Mouse (Mus musculus): ENCODE results near the gene Nfix. TPM values are rescaled to one million over a fixed set of nuclear protein-coding genes. Genes with fewer than 3 reads are reported as not detected.

Nfix gene
- total and polyA plus RNA-seq, 2 experiments from 2014 or later: 53.7 to 62.5 TPM

DNA sequence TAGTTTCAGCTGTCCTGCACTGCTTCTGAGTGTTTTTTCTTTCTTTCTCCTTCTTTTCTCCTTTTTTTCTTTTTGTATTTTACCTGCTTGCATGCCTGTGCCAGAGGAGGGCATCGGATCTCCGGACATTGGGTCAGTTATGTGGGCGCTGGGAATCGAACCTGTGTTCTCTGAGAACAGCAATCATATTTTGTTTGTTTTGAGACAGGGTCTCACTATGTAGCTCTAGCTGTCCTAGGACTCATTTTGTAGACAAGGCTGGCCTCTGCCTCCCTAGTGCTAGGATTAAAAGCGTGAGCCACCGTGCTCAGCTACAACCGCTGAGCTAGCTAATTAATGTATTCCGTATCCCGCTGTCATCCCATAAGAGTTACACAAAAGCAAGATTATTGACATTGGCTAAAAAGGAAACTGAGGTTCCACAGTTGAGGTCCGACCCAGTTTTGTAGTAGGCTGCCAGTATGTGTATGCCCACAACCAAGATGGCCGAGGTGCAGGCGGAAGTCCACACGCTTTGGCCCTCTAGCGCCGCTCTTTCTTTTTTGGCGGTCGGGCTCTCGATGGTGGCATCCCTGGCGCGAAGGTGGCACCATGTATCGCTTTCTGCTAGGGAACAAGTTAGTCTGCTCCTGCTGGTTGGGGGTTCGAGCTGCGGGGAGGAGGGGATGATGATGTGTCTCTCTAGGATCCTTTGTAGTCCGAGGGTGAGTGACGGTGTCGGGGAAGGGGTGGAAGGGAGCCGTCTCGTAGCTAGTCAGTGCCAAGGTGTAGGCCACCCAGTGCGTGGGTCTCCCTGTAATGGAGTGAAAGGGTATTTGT, 135.4 kb downstream of the Nfix start:
- Histone ChIP-seq H3K4me1 (ENCODE audit: insufficient read depth, low read length) (peaks cover 4% of the 10 kb centered on the region; the same call in 1 of the 2 replicates), H3K9ac (replicated peaks; ENCODE audit: low read length, poor library complexity, severe bottlenecking) (peak overlapping the region; percentile 70), H3K4me3 (ENCODE audit: low read depth, low read length) (peak overlapping the region; percentile 58), H3K9me3 (ENCODE audit: low read length) (no peaks in the 10 kb centered on the region), H3K27ac (ENCODE audit: low read depth, low read length) (peak overlapping the region; percentile 86), H3K27me3 (ENCODE audit: insufficient read depth, low read length) (0 out of 2 replicates have a peak, but pooled peaks cover 1% of the 10 kb centered on the region), H3K36me3 (ENCODE audit: insufficient read depth, low read length) (peaks cover 8% of the 10 kb centered on the region; the same call in 1 of the 2 replicates), H3K4me2 (ENCODE audit: low read depth, low read length, poor library complexity, severe bottlenecking) (peak overlapping the region; percentile 73)
- peak; percentile 91 for DNase-seq (ENCODE audit: low spot score)
- peak; percentile 76 for ATAC-seq (ENCODE audit: low FRiP score)
- TF ChIP-seq CTCF (IDR thresholded peaks at IDR 0.05): peak; percentile 72
- under 1% methylated on average over 29 of the region's 29 CpGs for WGBS

DNA sequence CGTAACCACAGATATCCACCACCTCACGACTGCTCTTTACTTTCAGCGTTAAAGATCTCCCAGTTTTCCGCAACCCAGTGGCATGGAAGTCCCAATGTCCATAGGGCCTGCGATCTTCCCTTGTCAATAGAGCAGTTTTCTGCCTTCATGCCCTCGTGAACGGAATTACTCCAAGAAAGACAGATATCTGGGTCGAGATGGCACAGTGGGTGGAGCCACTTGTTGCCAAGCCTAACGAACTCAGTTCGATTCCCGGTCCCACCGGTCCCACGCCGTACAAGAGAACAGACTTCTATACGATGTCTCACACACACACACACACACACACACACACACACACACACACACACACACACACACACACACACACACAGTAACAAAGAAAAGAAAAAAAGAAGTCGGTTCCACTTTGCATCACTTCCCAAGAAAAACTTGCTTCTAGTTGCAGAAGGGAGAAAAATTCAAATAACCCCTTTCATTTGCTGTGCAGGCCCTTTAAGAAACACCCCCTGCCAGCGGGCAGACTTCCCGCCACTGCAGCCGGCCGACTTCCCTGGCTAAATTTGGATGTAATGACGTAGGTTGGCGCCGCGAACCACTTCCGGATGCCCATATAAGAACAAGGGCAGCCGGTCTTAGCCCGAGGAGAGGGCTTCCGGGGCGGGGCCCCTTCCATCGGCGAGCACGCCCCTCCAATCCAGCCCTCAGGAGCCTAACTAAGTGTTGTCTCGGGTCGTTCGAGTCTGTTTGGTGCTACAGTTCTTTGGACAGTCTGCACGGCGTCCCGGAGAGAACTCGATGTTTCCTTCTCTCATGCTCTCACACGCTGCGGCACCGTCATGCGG, 136.4 kb downstream of the Nfix start:
- no peak for TF ChIP-seq CTCF (IDR thresholded peaks at IDR 0.05)
- WGBS: 3% methylated on average over 43 of the region's 43 CpGs
- DNase-seq (ENCODE audit: low spot score): peak; percentile 98
- peak overlapping the region; percentile 70 for H3K9ac ChIP-seq (replicated peaks; ENCODE audit: low read length, poor library complexity, severe bottlenecking)
- peak overlapping the region; percentile 58 for H3K4me3 ChIP-seq (ENCODE audit: low read depth, low read length)
- peaks cover 4% of the 10 kb centered on the region; the same call in 1 of the 2 replicates for H3K4me1 ChIP-seq (ENCODE audit: insufficient read depth, low read length)
- H3K36me3 ChIP-seq (ENCODE audit: insufficient read depth, low read length): peaks cover 8% of the 10 kb centered on the region; the same call in 1 of the 2 replicates
- peak overlapping the region; percentile 86 for H3K27ac ChIP-seq (ENCODE audit: low read depth, low read length)
- H3K27me3 ChIP-seq (ENCODE audit: insufficient read depth, low read length): 0 out of 2 replicates have a peak, but pooled peaks cover 3% of the 10 kb centered on the region
- ATAC-seq (ENCODE audit: low FRiP score): peak; percentile 79
- no peaks in the 10 kb centered on the region for H3K9me3 ChIP-seq (ENCODE audit: low read length)
- peak overlapping the region; percentile 73 for H3K4me2 ChIP-seq (ENCODE audit: low read depth, low read length, poor library complexity, severe bottlenecking)

DNA sequence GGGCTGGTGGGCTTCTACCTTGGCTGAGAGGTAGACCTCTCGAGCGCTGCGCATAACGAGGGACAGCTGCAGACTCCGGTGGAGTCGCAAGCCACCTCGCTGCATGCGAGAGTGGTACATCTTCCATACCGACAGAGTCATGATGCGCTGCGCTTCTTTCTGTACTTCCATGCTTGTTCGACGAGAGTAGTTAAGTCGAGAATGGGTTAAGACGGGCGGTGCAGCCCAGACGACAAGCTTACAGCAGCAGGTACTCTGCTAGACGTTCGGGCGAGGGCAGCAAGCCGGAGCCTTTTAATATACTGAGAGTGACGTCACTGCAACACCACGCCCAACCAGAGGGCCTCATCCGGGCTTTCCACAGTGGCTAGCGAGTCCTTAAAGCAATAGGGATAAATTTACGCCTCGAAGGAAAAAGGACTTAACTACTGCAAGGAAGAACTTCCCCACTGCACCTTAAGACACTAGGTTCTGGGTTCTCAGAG, 137.5 kb downstream of the Nfix start, which contains the start of gene Ier2:
Ier2 (minus strand) TSS at position 272 of the 485 bp plus-strand sequence.
- no peaks in the 10 kb centered on the region for H3K9me3 ChIP-seq (ENCODE audit: low read length)
- H3K27ac ChIP-seq (ENCODE audit: low read depth, low read length): peak within 1 kb of the TSS; percentile 67
- DNase-seq (ENCODE audit: low spot score): peak; percentile 97
- ATAC-seq (ENCODE audit: low FRiP score): peak; percentile 65
- H3K4me2 ChIP-seq (ENCODE audit: low read depth, low read length, poor library complexity, severe bottlenecking): peak within 1 kb of the TSS; percentile 73
- WGBS: under 1% methylated on average over 27 of the region's 27 CpGs
- peak within 1 kb of the TSS; percentile 58 for H3K4me3 ChIP-seq (ENCODE audit: low read depth, low read length)
- H3K4me1 ChIP-seq (ENCODE audit: insufficient read depth, low read length): peaks cover 4% of the 10 kb centered on the region; the same call in 1 of the 2 replicates
- 0 out of 2 replicates have a peak, but pooled peaks cover under 1% of the 10 kb centered on the region for H3K36me3 ChIP-seq (ENCODE audit: insufficient read depth, low read length)
- TF ChIP-seq CTCF (IDR thresholded peaks at IDR 0.05): no peak; the same call in none of the 2 replicates
- H3K27me3 ChIP-seq (ENCODE audit: insufficient read depth, low read length): 0 out of 2 replicates have a peak, but pooled peaks cover 3% of the 10 kb centered on the region
- peak within 1 kb of the TSS; percentile 20 for H3K9ac ChIP-seq (replicated peaks; ENCODE audit: low read length, poor library complexity, severe bottlenecking)

DNA sequence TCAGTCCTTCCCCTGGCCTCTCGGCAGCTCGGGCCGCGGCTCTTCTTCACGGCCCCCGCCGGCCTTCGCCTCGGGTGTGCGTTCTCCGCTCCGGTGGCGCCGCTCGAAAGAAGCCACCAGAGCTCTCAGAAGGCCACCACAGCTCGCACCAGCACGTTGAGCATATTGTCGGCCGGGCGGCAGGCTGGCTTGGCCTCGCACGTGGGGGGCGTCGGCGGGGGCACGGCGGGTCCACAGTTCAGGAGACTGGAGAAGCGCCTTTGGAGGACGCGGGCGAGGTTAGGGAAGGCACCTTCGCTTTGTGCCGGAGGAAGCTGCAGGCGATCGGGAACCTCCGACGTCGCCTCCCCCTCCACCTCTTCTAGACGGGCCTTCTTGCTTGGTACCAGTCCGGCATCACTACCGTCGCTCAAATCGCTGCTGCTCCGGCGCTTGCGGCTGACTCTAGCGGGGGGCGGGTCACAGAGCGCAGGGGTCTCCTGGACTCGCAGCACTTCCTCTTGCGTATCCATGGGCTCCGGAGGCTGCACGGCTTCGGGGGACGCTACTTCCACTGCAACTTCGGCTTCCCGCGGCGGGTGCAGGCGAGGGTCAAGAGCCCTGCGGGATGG, 138.1 kb downstream of the Nfix start:
- Histone ChIP-seq H3K36me3 (ENCODE audit: insufficient read depth, low read length) (no peaks in the 10 kb centered on the region), H3K4me2 (ENCODE audit: low read depth, low read length, poor library complexity, severe bottlenecking) (peak overlapping the region; percentile 73), H3K9me3 (ENCODE audit: low read length) (no peaks in the 10 kb centered on the region), H3K4me1 (ENCODE audit: insufficient read depth, low read length) (peaks cover 4% of the 10 kb centered on the region; the same call in 1 of the 2 replicates), H3K9ac (replicated peaks; ENCODE audit: low read length, poor library complexity, severe bottlenecking) (peak overlapping the region; percentile 20), H3K27ac (ENCODE audit: low read depth, low read length) (peak overlapping the region; percentile 67), H3K4me3 (ENCODE audit: low read depth, low read length) (peak overlapping the region; percentile 52), H3K27me3 (ENCODE audit: insufficient read depth, low read length) (0 out of 2 replicates have a peak, but pooled peaks cover 3% of the 10 kb centered on the region)
- no peak for TF ChIP-seq CTCF (IDR thresholded peaks at IDR 0.05)
- DNase-seq (ENCODE audit: low spot score) (no peak), ATAC-seq (ENCODE audit: low FRiP score) (0 out of 2 replicates have a peak, but pooled peaks have one; percentile 6)
- WGBS: under 1% methylated on average over 52 of the region's 61 CpGs

DNA sequence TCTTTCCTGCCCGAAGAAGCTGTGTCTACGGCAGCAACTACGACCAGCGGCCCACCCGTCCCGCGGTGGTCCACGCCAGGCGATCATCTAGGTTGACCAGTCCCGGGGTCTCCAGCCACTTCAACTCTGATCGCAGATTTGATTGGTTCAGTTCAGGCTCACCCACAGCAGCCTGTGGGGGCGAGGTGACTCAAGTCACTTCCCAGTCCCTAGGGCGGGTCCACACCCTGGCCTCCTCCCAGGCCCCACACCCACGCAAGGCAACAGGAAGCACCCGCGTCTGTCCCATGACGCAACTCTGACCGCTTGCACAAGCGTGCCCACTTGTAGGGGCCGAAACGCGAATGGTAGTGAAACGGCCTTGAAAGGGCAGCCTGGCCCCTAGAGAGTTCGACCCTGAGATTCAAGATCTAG, 138.7 kb downstream of the Nfix start:
- WGBS: under 1% methylated on average over 24 of the region's 24 CpGs
- H3K4me2 ChIP-seq (ENCODE audit: low read depth, low read length, poor library complexity, severe bottlenecking): peak overlapping the region; percentile 73
- TF ChIP-seq CTCF (IDR thresholded peaks at IDR 0.05): no peak
- peak overlapping the region; percentile 52 for H3K4me3 ChIP-seq (ENCODE audit: low read depth, low read length)
- no peak for ATAC-seq (ENCODE audit: low FRiP score)
- no peaks in the 10 kb centered on the region for H3K9me3 ChIP-seq (ENCODE audit: low read length)
- peak overlapping the region; percentile 67; the same call in 1 of the 2 replicates for H3K27ac ChIP-seq (ENCODE audit: low read depth, low read length)
- no peak for DNase-seq (ENCODE audit: low spot score)
- no peaks in the 10 kb centered on the region for H3K36me3 ChIP-seq (ENCODE audit: insufficient read depth, low read length)
- H3K9ac ChIP-seq (replicated peaks; ENCODE audit: low read length, poor library complexity, severe bottlenecking): peak overlapping the region; percentile 20
- peaks cover 9% of the 10 kb centered on the region; the same call in 1 of the 2 replicates for H3K27me3 ChIP-seq (ENCODE audit: insufficient read depth, low read length)
- H3K4me1 ChIP-seq (ENCODE audit: insufficient read depth, low read length): peaks cover 7% of the 10 kb centered on the region; the same call in 1 of the 2 replicates
